Mouse (Mus musculus) forebrain, embryonic 16.5 days (tissue): ENCODE results near the gene Ccm2. TPM values are rescaled to one million over a fixed set of nuclear protein-coding genes. Genes with fewer than 3 reads are reported as not detected.

ENCODE experiments used
- ATAC-seq: fragments of 200-750 bp; cut with Nextera tagmentation; 2 replicates; pipeline ENCODE4 v1.8.0; 2017; ENCODE audit warnings: mild to moderate bottlenecking, moderate library complexity
- H3K27ac ChIP-seq: fragments of 300-500 bp; sonication (generic); 2 replicates; pipeline ENCODE4 v1.5.1; 2014; ENCODE audit warnings: low read length, control low read depth
- H3K27me3 ChIP-seq: fragments of 300-500 bp; sonication (generic); replicated peaks from 2 replicates; pipeline ENCODE4 v1.6.1; 2014; ENCODE audit warnings: low read length; ENCODE audit not compliant: control insufficient read depth, insufficient read depth
- H3K36me3 ChIP-seq: fragments of 300-500 bp; sonication (generic); 2 replicates; pipeline ENCODE4 v1.6.1; 2014; ENCODE audit not compliant: control insufficient read depth, insufficient read depth
- H3K4me1 ChIP-seq: fragments of 300-500 bp; sonication (generic); replicated peaks from 2 replicates; pipeline ENCODE4 v1.6.1; 2014; ENCODE audit warnings: low read length; ENCODE audit not compliant: control insufficient read depth, insufficient read depth
- H3K4me2 ChIP-seq: fragments of 300-500 bp; sonication (generic); 2 replicates; pipeline ENCODE4 v1.6.1; 2014; ENCODE audit warnings: mild to moderate bottlenecking, low read length, control low read depth
- H3K4me3 ChIP-seq: fragments of 300-500 bp; sonication (generic); replicated peaks from 2 replicates; pipeline ENCODE4 v1.5.1; 2014; ENCODE audit warnings: mild to moderate bottlenecking, low read length, control low read depth
- H3K9ac ChIP-seq: fragments of 300-500 bp; sonication (generic); replicated peaks from 2 replicates; pipeline ENCODE4 v1.6.1; 2014; ENCODE audit warnings: low read depth, low read length, control low read depth
- H3K9me3 ChIP-seq: fragments of 300-500 bp; sonication (generic); 2 replicates; pipeline ENCODE4 v1.6.1; 2016; ENCODE audit warnings: low read length; ENCODE audit not compliant: control insufficient read depth
- WGBS: fragments of 180-500 bp; shearing (Covaris S2); extraction: QIAGEN DNeasy Blood & Tissue Kit; methylation state at CpG from one replicate; pipeline ENCODE4 v1.1.7; 2014; 5-methylcytosine and 5-hydroxymethylcytosine counted together
- polyA plus RNA-seq: library from polyadenylated mRNA; unstranded; fragments of >200 nt; fragmentation: Nextera tagmentation; extraction: Ambion mirVana; gene quantifications from 2 replicates; pipeline ENCODE4 v1.2.1, GENCODE M21; 2015

Gene Ccm2
- polyA plus RNA-seq, 1 experiment from 2014 or later: 107 TPM

- H3K36me3 ChIP-seq: peaks cover 15% of the 10 kb centered on the region
- H3K4me2 ChIP-seq: peak overlapping the region; percentile 58
- peak overlapping the region; percentile 58 for H3K9ac ChIP-seq
- H3K27ac ChIP-seq: no peak overlapping the region
- peaks cover 35% of the 10 kb centered on the region for H3K4me1 ChIP-seq
- no peaks in the 10 kb centered on the region for H3K9me3 ChIP-seq
- WGBS: 61% methylated on average over 19 of the region's 19 CpGs
- peak overlapping the region; percentile 30 for H3K4me3 ChIP-seq
- no peak for ATAC-seq
- no peaks in the 10 kb centered on the region for H3K27me3 ChIP-seq
These were observed 51.7 kb downstream of the Ccm2 start for GRCm38 (mm10) chr11:6598191-6598889.

- peak overlapping the region; percentile 58 for H3K4me2 ChIP-seq
- ATAC-seq: 0 out of 2 replicates have a peak, but pooled peaks have one; percentile 2
- peaks cover 43% of the 10 kb centered on the region for H3K4me1 ChIP-seq
- H3K36me3 ChIP-seq: peaks cover 15% of the 10 kb centered on the region
- 9% methylated on average over 26 of the region's 27 CpGs for WGBS
- H3K9me3 ChIP-seq: no peaks in the 10 kb centered on the region
- peak overlapping the region; percentile 30 for H3K4me3 ChIP-seq
- H3K27ac ChIP-seq: peak overlapping the region; percentile 41
- H3K27me3 ChIP-seq: no peaks in the 10 kb centered on the region
- H3K9ac ChIP-seq: peak overlapping the region; percentile 58
These were observed 52.5 kb downstream of the Ccm2 start for GRCm38 (mm10) chr11:6599011-6599681.

GRCm38 (mm10) chr11:6599831-6600230 lies 53.1 kb downstream of the Ccm2 start:
- Histone ChIP-seq H3K4me2 (peak overlapping the region; percentile 58), H3K36me3 (peaks cover 15% of the 10 kb centered on the region), H3K9me3 (no peaks in the 10 kb centered on the region), H3K4me3 (no peak overlapping the region), H3K4me1 (peaks cover 50% of the 10 kb centered on the region), H3K9ac (peak overlapping the region; percentile 58; the same call in 1 of the 2 replicates), H3K27me3 (no peaks in the 10 kb centered on the region), H3K27ac (no peak overlapping the region; the same call in 1 of the 2 replicates)
- WGBS: 81% methylated on average over 6 of the region's 6 CpGs
- no peak for ATAC-seq

- Histone ChIP-seq H3K27me3 (no peaks in the 10 kb centered on the region), H3K36me3 (peaks cover 13% of the 10 kb centered on the region), H3K9me3 (no peaks in the 10 kb centered on the region), H3K27ac (no peak overlapping the region), H3K4me2 (no peak overlapping the region), H3K9ac (no peak overlapping the region), H3K4me3 (no peak overlapping the region), H3K4me1 (peaks cover 50% of the 10 kb centered on the region)
- ATAC-seq: no peak
- WGBS: 86% methylated on average over 8 of the region's 8 CpGs
These were observed 53.7 kb downstream of the Ccm2 start for GRCm38 (mm10) chr11:6600284-6600944.

DNA sequence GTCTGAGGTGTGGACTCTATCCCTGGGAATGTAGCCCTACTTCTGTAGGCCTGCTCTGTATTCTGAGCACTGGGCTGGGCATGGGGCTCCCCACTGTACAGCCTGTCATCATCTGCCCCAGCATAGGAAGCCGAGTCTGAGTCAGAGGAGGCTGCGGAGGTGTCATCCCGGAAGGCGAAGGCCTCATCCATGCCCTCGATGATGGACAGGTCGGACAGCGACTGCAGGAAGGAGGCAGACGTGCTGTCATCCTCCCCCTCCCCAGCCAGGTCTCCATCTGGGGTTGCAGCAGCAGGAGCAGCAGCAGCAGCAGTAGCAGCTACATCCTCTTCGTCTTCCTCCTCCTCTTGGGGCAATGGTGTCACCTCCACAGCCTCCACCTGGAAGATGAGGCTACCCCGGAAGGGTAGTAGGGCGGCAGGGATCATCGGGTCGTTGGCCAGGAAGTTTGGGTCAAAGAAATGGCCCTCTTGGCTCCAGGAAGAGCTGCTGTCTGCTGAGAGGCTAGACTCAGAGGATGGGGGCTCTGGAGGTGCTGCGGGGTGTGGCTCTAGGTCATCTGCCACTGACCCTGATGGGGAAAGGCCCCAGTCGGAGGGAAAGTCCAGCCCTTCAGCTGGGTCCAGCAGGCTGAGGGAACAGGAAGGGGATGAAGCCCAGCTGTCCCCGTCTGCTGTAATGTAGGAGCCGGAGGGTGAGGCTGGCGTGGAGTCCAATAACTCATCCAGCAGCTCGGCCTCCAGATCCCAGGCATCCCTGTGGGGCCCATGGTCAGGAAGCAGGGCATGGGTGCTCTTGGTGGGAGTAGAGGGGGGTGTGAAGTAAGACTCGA lies 55.2 kb downstream of the Ccm2 start:
- ATAC-seq: no peak
- Histone ChIP-seq H3K9me3 (no peaks in the 10 kb centered on the region), H3K4me1 (peaks cover 59% of the 10 kb centered on the region), H3K4me2 (no peak overlapping the region), H3K36me3 (peaks cover 5% of the 10 kb centered on the region; the same call in 1 of the 2 replicates), H3K9ac (no peak overlapping the region), H3K27me3 (no peaks in the 10 kb centered on the region), H3K4me3 (no peak overlapping the region), H3K27ac (no peak overlapping the region)
- WGBS: 86% methylated on average over 20 of the region's 20 CpGs

GRCm38 (mm10) chr11:6602662-6603061 lies 56.0 kb downstream of the Ccm2 start:
- Histone ChIP-seq H3K4me2 (no peak overlapping the region), H3K27ac (no peak overlapping the region), H3K36me3 (peaks cover 5% of the 10 kb centered on the region; the same call in 1 of the 2 replicates), H3K4me1 (peaks cover 60% of the 10 kb centered on the region), H3K9me3 (no peaks in the 10 kb centered on the region), H3K9ac (no peak overlapping the region), H3K4me3 (no peak overlapping the region), H3K27me3 (no peaks in the 10 kb centered on the region)
- ATAC-seq: no peak
- 83% methylated on average over 9 of the region's 9 CpGs for WGBS

GRCm38 (mm10) chr11:6603224-6603623 lies 56.5 kb downstream of the Ccm2 start:
- H3K4me2 ChIP-seq: peak overlapping the region; percentile 71
- H3K9ac ChIP-seq: peak overlapping the region; percentile 82
- H3K4me3 ChIP-seq: peak overlapping the region; percentile 65
- H3K27ac ChIP-seq: peak overlapping the region; percentile 19; the same call in 1 of the 2 replicates
- no peak for ATAC-seq
- peaks cover 54% of the 10 kb centered on the region for H3K4me1 ChIP-seq
- WGBS: 82% methylated on average over 9 of the region's 9 CpGs
- peaks cover 5% of the 10 kb centered on the region; the same call in 1 of the 2 replicates for H3K36me3 ChIP-seq
- no peaks in the 10 kb centered on the region for H3K27me3 ChIP-seq
- no peaks in the 10 kb centered on the region for H3K9me3 ChIP-seq

GRCm38 (mm10) chr11:6603887-6604603 lies 57.4 kb downstream of the Ccm2 start:
- H3K9ac ChIP-seq: peak overlapping the region; percentile 82
- peak; percentile 31 for ATAC-seq
- 9% methylated on average over 12 of the region's 12 CpGs for WGBS
- H3K4me2 ChIP-seq: peak overlapping the region; percentile 71
- no peaks in the 10 kb centered on the region for H3K9me3 ChIP-seq
- H3K36me3 ChIP-seq: peaks cover 5% of the 10 kb centered on the region; the same call in 1 of the 2 replicates
- H3K27ac ChIP-seq: peak overlapping the region; percentile 98
- H3K27me3 ChIP-seq: no peaks in the 10 kb centered on the region
- peak overlapping the region; percentile 65 for H3K4me3 ChIP-seq
- peaks cover 46% of the 10 kb centered on the region for H3K4me1 ChIP-seq
